Mouse (Mus musculus) right cerebral cortex, postnatal 4 days (tissue): ENCODE results near the gene Ywhag.
A peak's percentile ranks its signal among the peaks of the same experiment; 100 is the strongest.

ENCODE experiments used
- DNase-seq: peaks from one replicate; pipeline ENCODE4 v3.0.0-alpha.2; 2022

The Ywhag gene

DNA sequence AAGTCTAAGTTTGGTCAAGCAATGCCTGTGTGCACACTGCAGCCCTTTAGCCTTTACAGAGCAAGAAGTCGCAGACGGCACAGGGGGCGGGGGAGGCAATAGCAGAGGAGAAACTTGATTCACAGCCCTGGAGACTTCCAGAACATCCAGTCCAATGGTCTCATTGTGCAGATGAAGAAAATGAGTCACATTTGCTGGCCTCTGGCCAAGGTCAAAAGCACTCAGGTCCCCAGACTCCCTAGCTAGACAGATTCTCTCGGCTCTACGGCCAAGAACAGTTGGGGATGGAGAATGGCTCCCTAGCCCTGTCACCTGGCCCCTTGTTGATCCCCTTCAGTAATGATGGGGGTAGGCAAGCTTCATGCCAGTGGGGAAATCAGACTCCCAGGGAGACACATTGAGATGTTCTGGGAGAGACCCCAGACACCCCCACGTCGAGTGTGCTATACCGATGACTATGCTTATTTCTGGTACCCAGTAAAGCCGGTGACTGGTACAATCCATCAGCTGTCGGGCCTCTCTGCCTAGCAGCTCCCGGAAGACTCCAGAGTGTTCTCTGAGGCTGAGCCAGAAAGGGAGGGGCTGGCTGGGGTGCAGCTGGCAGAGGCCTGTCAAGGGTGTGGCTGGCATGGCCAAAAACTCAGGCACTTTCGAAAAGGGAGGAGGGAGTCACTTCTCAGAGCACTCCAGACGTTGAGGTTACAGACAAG, 54.8 kb downstream of the Ywhag start:
- DNase-seq: no peak

DNA sequence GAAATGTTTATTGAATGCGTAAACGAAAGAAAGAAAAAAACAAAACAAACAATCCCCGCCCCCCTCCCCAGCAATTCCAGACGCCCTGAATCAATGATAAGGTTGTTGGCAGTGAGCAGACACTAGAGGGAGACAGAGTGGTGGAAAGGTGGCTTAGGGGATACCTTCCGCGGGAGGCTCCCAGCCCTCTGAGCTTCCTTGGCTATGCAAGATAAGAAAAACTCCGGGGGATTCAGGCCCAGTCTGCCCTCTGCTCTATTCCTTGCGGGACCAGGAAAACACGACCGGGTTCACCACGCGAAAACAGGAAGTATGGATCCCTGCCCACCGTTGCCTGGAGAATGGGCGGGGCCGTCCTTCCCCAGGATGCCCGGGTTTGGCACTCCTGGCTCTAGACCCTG, 56.6 kb downstream of the Ywhag start:
- DNase-seq: peak; percentile 49

DNA sequence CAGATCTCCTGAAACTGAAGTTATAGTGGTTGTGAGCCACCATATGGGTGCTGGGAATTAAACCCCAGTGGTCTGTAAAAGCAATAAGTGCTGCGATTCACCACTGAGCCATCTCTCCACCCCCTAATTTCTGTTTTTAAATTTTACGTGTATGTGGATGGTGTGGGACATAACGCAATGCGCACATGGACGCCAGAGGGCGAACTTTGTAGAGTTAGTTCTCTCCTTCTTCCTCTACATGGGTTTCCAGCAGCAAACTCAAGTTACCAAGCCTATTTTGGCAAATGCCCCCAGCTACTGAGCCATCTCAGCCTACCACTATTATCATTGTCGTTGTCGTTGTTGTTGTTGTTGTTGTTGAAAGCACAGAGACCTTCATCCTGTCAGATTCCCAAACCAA, 57.2 kb downstream of the Ywhag start:
- peak; percentile 77 for DNase-seq

DNA sequence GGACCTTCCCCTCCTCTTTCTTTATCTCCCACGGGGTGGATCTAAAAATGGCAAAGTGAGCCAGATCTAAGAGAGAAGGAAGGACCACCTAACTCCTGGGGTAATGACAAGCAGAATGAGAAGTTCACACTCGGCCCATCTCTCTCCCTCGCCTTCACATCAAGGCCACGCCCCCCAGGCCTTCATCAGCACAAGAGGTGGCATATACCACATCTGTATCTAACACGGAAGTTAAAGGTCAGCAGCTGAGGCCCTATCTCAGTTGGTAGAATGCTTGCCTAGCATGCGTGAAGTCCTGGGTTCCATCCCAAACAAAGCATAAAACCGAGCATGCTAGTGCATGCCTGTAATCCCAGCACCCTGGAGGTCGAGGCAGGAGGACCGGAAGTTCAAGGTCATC, 60.7 kb downstream of the Ywhag start:
- DNase-seq: no peak

DNA sequence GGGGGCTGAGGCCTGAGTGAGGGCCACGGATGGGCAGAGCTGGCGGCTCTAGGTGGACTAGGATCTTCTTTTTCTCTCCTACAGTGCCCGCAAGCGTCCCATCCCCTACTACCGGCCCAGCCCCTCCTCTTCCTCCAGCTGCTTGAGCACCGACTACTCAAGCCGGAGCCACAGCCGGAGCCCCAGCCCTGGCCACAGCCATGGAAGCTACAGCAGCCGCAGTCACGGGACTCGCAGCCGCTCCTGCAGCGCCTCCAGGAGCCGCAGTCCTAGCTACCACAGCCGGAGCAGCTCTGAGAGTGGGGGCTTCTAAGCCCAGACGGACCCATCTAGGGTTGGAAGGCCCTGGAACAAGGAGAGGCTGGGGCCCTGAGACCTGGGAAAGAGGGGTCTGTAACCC, 61.4 kb downstream of the Ywhag start:
- DNase-seq: no peak

DNA sequence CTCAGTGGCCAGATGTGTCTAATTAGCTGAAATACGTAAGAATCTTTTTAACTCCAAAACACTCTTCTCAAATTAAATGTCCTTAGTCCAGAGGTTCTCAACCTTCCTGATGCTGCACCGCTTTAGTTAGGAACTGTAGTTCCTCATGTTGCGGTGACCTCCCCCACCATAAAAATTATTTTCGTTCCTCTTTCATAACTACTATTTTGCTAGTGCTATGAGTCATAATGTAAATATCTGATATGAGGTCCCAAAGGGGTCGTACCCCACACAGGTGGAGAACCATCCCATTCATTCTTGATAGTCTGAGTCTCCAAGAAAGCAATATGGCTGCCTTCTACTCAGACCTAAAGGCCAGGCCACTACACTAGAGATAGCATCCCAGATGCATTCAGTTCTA, 63.9 kb downstream of the Ywhag start:
- DNase-seq: no peak

DNA sequence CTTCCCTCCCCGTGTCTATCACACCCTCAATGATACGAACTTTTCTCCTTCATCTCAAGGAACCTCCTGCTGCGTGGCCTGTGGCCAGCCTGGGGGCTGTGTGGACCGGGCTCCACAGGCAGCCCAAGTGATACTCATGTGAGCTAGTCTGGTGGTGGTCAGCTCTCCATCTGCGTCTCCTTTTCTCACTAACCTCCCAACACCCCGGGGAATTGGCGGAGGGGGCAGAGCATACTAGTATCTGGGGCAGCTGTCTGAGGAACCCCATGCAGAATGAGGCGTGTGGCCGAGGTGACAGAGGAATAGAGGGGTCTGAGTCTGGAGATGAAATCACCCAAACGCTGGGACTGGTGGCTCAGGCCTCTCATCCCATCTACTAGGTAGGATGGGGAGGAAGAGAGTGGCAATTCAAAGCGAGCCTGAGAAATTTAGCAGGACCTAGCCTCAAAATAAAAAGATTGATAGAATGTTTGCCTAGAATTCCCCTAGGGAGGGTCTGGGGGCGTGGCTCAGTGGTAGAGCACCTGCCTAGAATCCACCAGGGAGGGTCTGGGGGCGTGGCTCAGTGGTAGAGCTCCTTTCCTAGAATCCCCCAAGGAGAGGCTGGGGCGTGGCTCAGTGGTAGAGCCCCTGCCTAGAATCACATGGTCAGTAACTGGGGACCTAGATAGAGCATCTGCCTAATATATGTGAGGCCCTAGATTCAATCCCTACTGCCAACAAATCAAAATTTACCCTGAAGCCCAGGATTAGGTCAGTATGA, 64.6 kb downstream of the Ywhag start:
- DNase-seq: no peak

DNA sequence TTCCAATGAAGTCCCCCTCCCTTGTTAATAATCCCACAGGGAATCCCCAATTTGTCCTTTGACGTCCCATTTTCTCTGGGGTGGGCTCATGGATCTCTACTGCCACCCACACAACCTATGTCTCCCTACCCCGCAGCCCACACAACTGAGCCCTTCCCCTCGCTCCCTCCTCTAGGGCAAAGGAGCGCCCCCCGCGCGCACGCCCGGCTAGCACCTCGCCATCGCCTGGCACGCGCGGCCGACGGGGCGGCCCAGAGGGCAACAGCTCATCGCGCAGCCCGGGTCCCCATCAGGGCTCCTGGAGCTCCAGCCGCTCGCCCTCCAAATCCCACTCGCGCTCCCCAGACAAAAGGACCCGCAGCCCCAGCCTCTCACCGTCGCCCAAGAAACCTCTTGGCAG, 65.8 kb downstream of the Ywhag start:
- no peak for DNase-seq

DNA sequence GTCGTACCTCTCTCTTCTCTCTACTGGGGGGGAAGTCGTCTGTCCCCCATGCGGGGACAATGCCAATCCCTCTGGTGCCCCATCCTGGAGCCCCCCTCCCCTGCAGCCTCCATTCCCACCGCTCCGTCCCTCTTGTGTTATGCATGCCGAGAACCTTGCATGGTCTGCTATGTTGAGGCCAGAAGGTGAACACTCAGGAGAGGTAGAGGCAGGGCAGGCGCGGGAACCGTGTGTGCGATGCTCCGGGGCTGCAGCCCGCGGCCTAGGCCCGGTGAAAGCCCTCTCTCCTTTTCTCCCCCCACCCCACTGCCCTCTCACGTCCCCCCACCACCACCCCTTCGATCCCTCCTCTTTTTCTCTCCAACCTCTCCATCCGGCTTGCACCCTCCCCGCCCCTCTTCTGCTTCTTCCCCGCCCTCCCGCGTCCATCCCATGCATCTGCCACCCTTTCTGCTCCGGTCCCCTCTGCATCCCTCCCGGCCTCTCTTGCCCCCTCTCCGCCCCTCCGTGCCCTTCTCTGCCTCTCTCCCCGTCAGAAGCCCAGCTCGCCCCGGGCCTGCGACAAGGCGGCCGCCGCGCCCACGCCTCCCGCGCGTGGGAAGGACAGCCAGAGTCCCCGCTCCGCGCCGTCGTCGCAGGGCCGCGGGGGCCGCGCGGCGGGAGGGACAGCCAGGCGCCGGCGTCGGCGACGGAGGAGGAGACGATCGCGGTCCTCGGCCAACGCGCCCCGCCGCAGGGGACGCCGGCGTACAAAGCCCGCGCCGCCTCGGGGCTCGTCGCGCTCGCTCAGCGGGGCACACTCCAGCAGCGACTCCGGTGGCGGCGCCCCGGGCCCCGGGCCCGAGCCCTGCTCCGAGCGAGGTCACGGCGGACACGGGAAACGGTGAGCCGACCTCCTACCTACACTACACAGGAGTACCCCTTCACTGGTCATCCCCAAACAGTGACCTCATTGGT, 66.5 kb downstream of the Ywhag start:
- no peak for DNase-seq

DNA sequence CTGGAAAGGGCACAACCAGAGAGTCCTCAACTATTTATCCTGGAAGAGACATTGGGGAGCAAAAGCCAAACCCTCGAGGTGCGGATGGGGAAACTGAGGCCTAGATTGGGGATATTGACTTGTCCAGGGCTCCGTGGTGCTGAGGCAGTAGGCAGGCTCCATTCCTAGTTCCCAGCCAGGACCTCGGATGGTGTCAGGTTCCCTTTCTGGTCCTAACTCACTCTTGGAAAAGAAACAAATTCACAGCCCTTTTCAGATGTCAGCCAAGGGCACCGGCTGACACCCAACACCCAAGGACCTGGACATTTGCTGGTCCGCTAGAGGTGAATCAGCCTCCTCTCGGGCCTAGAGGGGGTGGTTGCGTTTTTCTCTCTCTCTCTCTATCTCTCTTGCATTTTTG, 67.8 kb downstream of the Ywhag start:
- DNase-seq: no peak
